Mouse (Mus musculus) myocyte (in vitro differentiated cells): ENCODE measurements around the gene Isyna1. TPM values are rescaled to one million over a fixed set of nuclear protein-coding genes. Genes with fewer than 3 reads are reported as not detected.

Experiments used
- H3K27me3 ChIP-seq: one replicate; pipeline ENCODE4 v1.6.1; 2011; ENCODE audit not compliant: control insufficient read depth, insufficient read depth, insufficient read length
- H3K36me3 ChIP-seq: one replicate; pipeline ENCODE4 v1.6.1; 2011; ENCODE audit not compliant: control insufficient read depth, insufficient read depth
- H3K4me2 ChIP-seq: one replicate; pipeline ENCODE4 v1.6.1; 2011; ENCODE audit warnings: low read depth, control low read depth
- H3K4me3 ChIP-seq: one replicate; pipeline ENCODE4 v1.5.1; 2011; ENCODE audit warnings: mild to moderate bottlenecking, control low read depth, moderate library complexity
- H3K79me2 ChIP-seq: one replicate; pipeline ENCODE4 v1.6.1; 2011; ENCODE audit not compliant: control insufficient read depth, insufficient read depth
- H3ac ChIP-seq: one replicate; pipeline ENCODE4 v1.6.1; 2011; ENCODE audit not compliant: control insufficient read depth, insufficient read length
- CEBPB ChIP-seq: IDR thresholded peaks from 2 replicates; pipeline ENCODE4 v1.6.1; 2011; ENCODE audit warnings: mild to moderate bottlenecking, moderate library complexity; ENCODE audit not compliant: poor library complexity, insufficient read depth, severe bottlenecking
- E2F4 ChIP-seq: IDR thresholded peaks from one replicate; pipeline ENCODE4 v1.6.1; 2011; ENCODE audit warnings: mild to moderate bottlenecking, control low read depth, moderate library complexity; ENCODE audit not compliant: insufficient read depth
- MAX ChIP-seq: IDR thresholded peaks from one replicate; pipeline ENCODE4 v1.6.1; 2011; ENCODE audit warnings: low read depth, mild to moderate bottlenecking, control low read depth
- MYOD1 ChIP-seq, 3 experiments: IDR thresholded peaks; one replicate each; pipeline ENCODE4 v1.6.1; 2011; ENCODE audit warnings: control low read depth in 2 of 3, low read depth in 2 of 3, mild to moderate bottlenecking in 2 of 3, moderate library complexity in 1 of 3; ENCODE audit not compliant: insufficient read length in 2 of 3, control insufficient read depth in 1 of 3
- MYOG ChIP-seq, 3 experiments: IDR thresholded peaks; one replicate each; pipeline ENCODE4 v1.6.1; 2011; ENCODE audit warnings: control low read depth in 2 of 3, low read depth in 2 of 3, mild to moderate bottlenecking in 2 of 3; ENCODE audit not compliant: insufficient read length in 2 of 3, control insufficient read depth in 1 of 3, insufficient read depth in 1 of 3
- POLR2A ChIP-seq: IDR thresholded peaks from one replicate; pipeline ENCODE4 v1.6.1; 2011; ENCODE audit warnings: low read depth, mild to moderate bottlenecking, control low read depth, moderate library complexity; ENCODE audit not compliant: insufficient read length
- POLR2AphosphoS2 ChIP-seq: IDR thresholded peaks from one replicate; pipeline ENCODE4 v1.6.1; 2011; ENCODE audit warnings: low read depth, control low read depth; ENCODE audit not compliant: insufficient read length
- REST ChIP-seq: IDR thresholded peaks from one replicate; pipeline ENCODE4 v1.6.1; 2011; ENCODE audit warnings: mild to moderate bottlenecking, control low read depth, moderate library complexity; ENCODE audit not compliant: insufficient read depth, insufficient read length
- SRF ChIP-seq: IDR thresholded peaks from one replicate; pipeline ENCODE4 v1.6.1; 2011; ENCODE audit warnings: low read depth; ENCODE audit not compliant: control insufficient read depth, insufficient read length
- TCF12 ChIP-seq: IDR thresholded peaks from one replicate; pipeline ENCODE4 v1.6.1; 2011; ENCODE audit warnings: mild to moderate bottlenecking, control low read depth; ENCODE audit not compliant: poor library complexity, insufficient read depth, severe bottlenecking
- TCF3 ChIP-seq: IDR thresholded peaks from one replicate; pipeline ENCODE4 v1.6.1; 2011; ENCODE audit warnings: low read depth, control low read depth; ENCODE audit not compliant: insufficient read length
- USF1 ChIP-seq: IDR thresholded peaks from one replicate; pipeline ENCODE4 v1.6.1; 2011; ENCODE audit warnings: low read depth, mild to moderate bottlenecking, control low read depth, moderate library complexity
- polyA plus RNA-seq: library from polyadenylated mRNA; unstranded; fragments of >200 nt; fragmentation: generic; extraction: Trizol; gene quantifications from one replicate; pipeline ENCODE4 v1.2.1, GENCODE M21; 2012; ENCODE audit warnings: missing spikeins

Isyna1 gene
- polyA plus RNA-seq, 1 experiment = 40.4 TPM

DNA sequence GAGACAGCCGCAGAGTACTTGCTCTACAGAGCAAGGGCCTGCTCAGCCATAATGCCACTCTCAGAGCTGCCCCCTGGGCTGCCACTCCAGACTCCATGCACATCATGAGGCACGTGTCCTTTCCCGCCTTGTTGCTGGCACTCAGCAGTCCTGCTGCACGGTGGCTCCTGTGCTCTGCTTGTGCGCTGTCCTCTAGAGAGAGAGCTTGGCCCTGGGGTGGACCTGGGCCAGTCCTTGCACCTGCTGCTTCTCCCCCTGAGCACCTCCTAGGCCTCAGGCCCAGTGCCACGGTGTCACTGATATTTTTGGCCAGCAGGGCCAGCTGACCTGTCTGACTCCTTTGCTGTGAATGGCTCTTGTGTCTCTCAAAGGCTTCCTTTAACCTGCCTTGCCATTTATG lies 23.2 kb upstream of the Isyna1 start:
- Histone ChIP-seq H3K79me2 (peaks cover 7% of the 10 kb centered on the region), H3K4me2 (no peak overlapping the region), H3ac (no peak overlapping the region), H3K27me3 (no peaks in the 10 kb centered on the region), H3K4me3 (no peak overlapping the region), H3K36me3 (peaks cover 6% of the 10 kb centered on the region)
- TF ChIP-seq E2F4 (no peak), MYOD1 (IDR thresholded peaks at IDR 0.05; ENCODE audit: control insufficient read depth in 1 of 3, insufficient read length in 2 of 3, low read depth in 2 of 3) (peak in 1 of 3 experiments; percentile 75), POLR2A (no peak), MAX (no peak), TCF12 (no peak), MYOG (IDR thresholded peaks at IDR 0.05; ENCODE audit: control insufficient read depth in 1 of 3, insufficient read depth in 1 of 3, insufficient read length in 2 of 3, low read depth in 2 of 3) (peak in 2 of 3 experiments; percentile 24 to 58), POLR2AphosphoS2 (no peak), SRF (peak; percentile 24), TCF3 (no peak), REST (no peak), USF1 (no peak), CEBPB (no peak)

- peaks cover 6% of the 10 kb centered on the region for H3K36me3 ChIP-seq
Observed at GRCm38 (mm10) chr8:70574302-70574701, 19.9 kb upstream of the Isyna1 start.

GRCm38 (mm10) chr8:70574915-70575314 lies 19.3 kb upstream of the Isyna1 start:
- peaks cover 4% of the 10 kb centered on the region for H3K79me2 ChIP-seq
- H3K36me3 ChIP-seq = peaks cover 6% of the 10 kb centered on the region

More at GRCm38 (mm10) chr8:70574302-70574701, 19.9 kb upstream of the Isyna1 start:
- H3ac ChIP-seq = no peak overlapping the region
- H3K27me3 ChIP-seq = no peaks in the 10 kb centered on the region
- TF ChIP-seq CEBPB (no peak), MYOD1 (IDR thresholded peaks at IDR 0.05; ENCODE audit: control insufficient read depth in 1 of 3, insufficient read length in 2 of 3, low read depth in 2 of 3) (no peak), TCF3 (no peak), E2F4 (no peak), POLR2A (no peak)
- peaks cover 4% of the 10 kb centered on the region for H3K79me2 ChIP-seq
- H3K4me2 ChIP-seq = no peak overlapping the region
- H3K4me3 ChIP-seq = no peak overlapping the region

GRCm38 (mm10) chr8:70577207-70577606 lies 17.0 kb upstream of the Isyna1 start:
- peaks cover 4% of the 10 kb centered on the region for H3K79me2 ChIP-seq
- no peak overlapping the region for H3K4me2 ChIP-seq
- H3ac ChIP-seq = no peak overlapping the region
- TF ChIP-seq TCF12 = no peak
- TF ChIP-seq MAX = no peak
- TF ChIP-seq USF1 = no peak
- H3K4me3 ChIP-seq = no peak overlapping the region
- no peaks in the 10 kb centered on the region for H3K27me3 ChIP-seq
- peaks cover 6% of the 10 kb centered on the region for H3K36me3 ChIP-seq

More at GRCm38 (mm10) chr8:70574915-70575314, 19.3 kb upstream of the Isyna1 start:
- Histone ChIP-seq H3K4me3 (no peak overlapping the region), H3K27me3 (no peaks in the 10 kb centered on the region), H3K4me2 (no peak overlapping the region), H3ac (no peak overlapping the region)
- TF ChIP-seq TCF3 (no peak), E2F4 (no peak), CEBPB (no peak), MAX (no peak)

DNA sequence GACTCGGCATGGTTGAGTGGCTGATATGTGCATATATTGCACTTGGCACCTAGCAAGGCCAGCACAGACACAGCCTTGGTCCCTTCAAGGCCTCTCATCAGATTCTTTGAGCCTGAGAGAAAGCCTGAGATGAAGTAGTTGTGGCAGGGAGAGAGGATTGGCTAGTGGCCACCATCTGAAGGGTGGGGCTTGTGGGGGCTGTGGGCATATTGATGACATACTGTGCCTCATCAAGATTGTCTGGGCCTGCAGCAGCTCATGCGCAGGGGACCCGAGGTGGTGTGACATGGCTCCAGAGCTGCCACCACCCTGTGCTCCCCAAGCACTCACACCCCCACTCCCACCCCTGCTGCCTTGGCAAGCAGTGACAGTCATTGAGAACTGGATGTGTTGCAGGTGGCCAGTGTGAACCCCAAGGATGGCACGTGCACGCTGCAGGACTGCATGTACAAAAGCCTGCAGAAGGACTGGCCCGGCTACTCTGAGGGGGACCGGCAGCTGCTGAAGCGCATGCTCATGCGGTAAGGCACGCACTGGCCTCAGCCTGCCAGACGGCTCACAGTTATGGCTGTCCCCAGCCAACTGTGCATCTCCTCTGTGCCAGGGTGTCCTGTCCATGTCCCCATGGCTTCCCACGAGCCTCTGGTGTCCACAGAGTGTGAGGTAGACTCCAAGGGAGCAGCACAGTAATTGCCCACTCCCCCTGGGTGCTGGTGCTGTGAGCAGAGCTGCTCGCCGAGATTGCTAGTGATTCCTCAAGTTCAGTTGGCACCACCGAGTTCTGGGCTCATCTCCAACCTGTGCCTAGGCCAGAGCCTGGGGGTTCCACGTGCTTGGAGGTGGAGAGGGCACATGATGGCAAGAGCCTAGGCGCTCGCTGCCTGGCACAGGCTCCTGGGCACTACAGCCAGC lies 10.4 kb upstream of the Isyna1 start:
- Histone ChIP-seq H3K4me2 (no peak overlapping the region), H3ac (no peak overlapping the region)

More for the DNA sequence above, 10.4 kb upstream of the Isyna1 start:
- H3K36me3 ChIP-seq = peaks cover 12% of the 10 kb centered on the region
- H3K27me3 ChIP-seq = no peaks in the 10 kb centered on the region
- H3K79me2 ChIP-seq = no peaks in the 10 kb centered on the region
- TF ChIP-seq MAX (no peak), MYOD1 (IDR thresholded peaks at IDR 0.05; ENCODE audit: control insufficient read depth in 1 of 3, insufficient read length in 2 of 3, low read depth in 2 of 3) (no peak), CEBPB (no peak), MYOG (IDR thresholded peaks at IDR 0.05; ENCODE audit: control insufficient read depth in 1 of 3, insufficient read depth in 1 of 3, insufficient read length in 2 of 3, low read depth in 2 of 3) (no peak), POLR2AphosphoS2 (no peak), REST (no peak), TCF3 (no peak), POLR2A (no peak), SRF (no peak), TCF12 (no peak), USF1 (no peak), E2F4 (no peak)
- H3K4me3 ChIP-seq = no peak overlapping the region
